Mouse (Mus musculus) midbrain, postnatal 0 days (tissue): Measurements from ENCODE around the gene Fam71e2. TPM values are rescaled to one million over a fixed set of nuclear protein-coding genes. Genes with fewer than 3 reads are reported as not detected.

ENCODE experiments used
- ATAC-seq: fragments of 200-750 bp; cut with Nextera tagmentation; 2 replicates; pipeline ENCODE4 v1.8.0; 2017; ENCODE audit warnings: moderate number of reproducible peaks, mild to moderate bottlenecking, moderate TSS enrichment, moderate library complexity; ENCODE audit not compliant: low FRiP score
- DNase-seq: peaks from one replicate; pipeline ENCODE4 v3.0.0-alpha.2; 2015; ENCODE audit warnings: low spot score
- H3K27ac ChIP-seq: fragments of 300-500 bp; sonication (generic); 2 replicates; pipeline ENCODE4 v1.5.1; 2014; ENCODE audit warnings: low read depth, mild to moderate bottlenecking, low read length, mixed read lengths
- H3K27me3 ChIP-seq: fragments of 300-500 bp; sonication (generic); 2 replicates; pipeline ENCODE4 v1.6.1; 2014; ENCODE audit warnings: low read length, control low read depth, mixed read lengths; ENCODE audit not compliant: insufficient read depth
- H3K36me3 ChIP-seq: fragments of 300-500 bp; sonication (generic); 2 replicates; pipeline ENCODE4 v1.6.1; 2014; ENCODE audit warnings: low read length, control low read depth, mixed read lengths; ENCODE audit not compliant: insufficient read depth
- H3K4me1 ChIP-seq: fragments of 300-500 bp; sonication (generic); 2 replicates; pipeline ENCODE4 v1.6.1; 2014; ENCODE audit warnings: mild to moderate bottlenecking, control low read depth, antibody characterized with exemption, low read length, mixed read lengths; ENCODE audit not compliant: insufficient read depth
- H3K4me2 ChIP-seq: fragments of 300-500 bp; sonication (generic); 2 replicates; pipeline ENCODE4 v1.6.1; 2014; ENCODE audit warnings: low read depth, mild to moderate bottlenecking, low read length, mixed read lengths; ENCODE audit not compliant: poor library complexity, severe bottlenecking
- H3K4me3 ChIP-seq: fragments of 300-500 bp; sonication (generic); 2 replicates; pipeline ENCODE4 v1.5.1; 2014; ENCODE audit warnings: low read depth, mild to moderate bottlenecking, low read length, moderate library complexity
- H3K9ac ChIP-seq: fragments of 300-500 bp; sonication (generic); replicated peaks from 2 replicates; pipeline ENCODE4 v1.6.1; 2014; ENCODE audit warnings: mild to moderate bottlenecking, low read length, moderate library complexity, mixed read lengths; ENCODE audit not compliant: poor library complexity, severe bottlenecking
- H3K9me3 ChIP-seq: fragments of 300-500 bp; sonication (generic); 2 replicates; pipeline ENCODE4 v1.6.1; 2016; ENCODE audit warnings: low read length, control low read depth
- CTCF ChIP-seq: IDR thresholded peaks from 2 replicates; pipeline ENCODE4 v1.5.1; 2016; ENCODE audit warnings: antibody characterized with exemption, mild to moderate bottlenecking
- WGBS: fragments of 180-500 bp; shearing (Covaris S2); extraction: QIAGEN DNeasy Blood & Tissue Kit; methylation state at CpG from one replicate; pipeline ENCODE4 v1.1.7; 2014; 5-methylcytosine and 5-hydroxymethylcytosine counted together
- polyA plus RNA-seq: library from polyadenylated mRNA; unstranded; fragments of >200 nt; fragmentation: Nextera tagmentation; extraction: Ambion mirVana; gene quantifications from 2 replicates; pipeline ENCODE4 v1.2.1, GENCODE M21; 2015
- total RNA-seq: library from RNA; depleted of rRNA; stranded (reverse); fragments of >200 nt; gene quantifications from 2 replicates; pipeline ENCODE4 v1.2.3, GENCODE M21; 2014

Gene Fam71e2
- total and polyA plus RNA-seq, 2 experiments from 2014 or later: not detected

DNA sequence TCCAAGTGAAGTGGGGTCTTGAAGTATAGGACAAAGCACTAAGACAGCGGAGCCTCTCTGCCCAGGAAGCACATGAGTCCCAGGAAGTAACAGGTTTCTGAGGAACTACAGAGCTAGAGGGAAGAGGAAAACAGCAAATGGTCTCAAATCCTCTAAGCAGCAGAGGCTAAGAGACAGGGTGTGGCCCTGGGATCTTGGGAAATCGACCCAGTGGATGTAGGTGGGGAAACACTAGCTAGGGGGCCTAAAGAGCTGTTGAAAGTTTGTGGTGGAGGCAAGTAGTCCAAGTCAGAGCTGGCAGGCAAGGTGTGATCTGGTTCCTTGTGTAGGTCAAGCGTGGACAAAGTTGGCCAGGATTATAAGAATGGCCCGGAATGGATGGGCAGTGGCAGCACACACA, 22.8 kb downstream of the Fam71e2 start:
- no peak for TF ChIP-seq CTCF
- Histone ChIP-seq H3K9ac (no peak overlapping the region), H3K4me3 (no peak overlapping the region), H3K27ac (no peak overlapping the region), H3K36me3 (peaks cover 17% of the 10 kb centered on the region), H3K9me3 (no peaks in the 10 kb centered on the region), H3K4me1 (no peaks in the 10 kb centered on the region), H3K27me3 (no peaks in the 10 kb centered on the region), H3K4me2 (no peak overlapping the region)
- DNase-seq (no peak), ATAC-seq (no peak)
- WGBS: 87% methylated on average over 4 of the region's 4 CpGs

DNA sequence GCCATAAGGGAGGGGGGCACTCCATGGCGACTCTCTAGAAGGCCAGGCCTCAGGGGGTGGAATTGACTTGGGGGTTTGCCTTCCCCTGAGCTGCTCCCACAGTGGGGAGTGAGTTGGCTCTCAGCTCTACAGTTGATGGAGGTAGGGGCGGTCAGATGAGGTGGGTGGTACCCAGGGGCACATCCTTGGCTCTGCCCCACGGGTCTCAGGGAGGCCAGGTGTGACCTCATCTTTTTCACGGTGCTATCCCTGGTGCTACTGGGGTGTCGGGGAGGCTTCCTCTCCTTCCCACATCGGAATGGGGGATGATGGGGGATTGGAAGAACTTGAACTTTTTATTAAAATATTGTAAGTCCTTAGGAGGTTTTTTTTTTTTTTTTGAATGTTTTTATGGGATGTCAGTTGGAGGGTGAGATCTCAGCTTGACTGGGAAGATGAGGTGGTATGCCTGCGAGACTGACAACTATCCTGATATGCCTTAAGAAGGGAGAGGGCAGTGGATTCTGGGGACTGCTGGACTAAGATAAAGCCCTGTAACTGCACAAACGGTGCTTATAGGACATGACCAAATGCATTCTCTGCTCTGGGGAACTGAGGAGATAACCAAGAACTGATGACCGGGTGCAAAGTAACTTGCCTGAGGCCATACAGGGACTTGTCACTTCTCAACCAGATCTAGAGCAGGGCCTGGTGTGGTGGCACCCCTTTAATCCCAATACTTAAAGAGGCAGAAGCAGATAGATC, 23.8 kb downstream of the Fam71e2 start:
- no peak for DNase-seq
- Histone ChIP-seq H3K27me3 (no peaks in the 10 kb centered on the region), H3K9me3 (no peaks in the 10 kb centered on the region), H3K4me3 (no peak overlapping the region), H3K9ac (no peak overlapping the region), H3K36me3 (peaks cover 20% of the 10 kb centered on the region), H3K27ac (no peak overlapping the region), H3K4me1 (no peaks in the 10 kb centered on the region), H3K4me2 (no peak overlapping the region)
- TF ChIP-seq CTCF: no peak
- 79% methylated on average over 9 of the region's 9 CpGs for WGBS
- no peak for ATAC-seq

DNA sequence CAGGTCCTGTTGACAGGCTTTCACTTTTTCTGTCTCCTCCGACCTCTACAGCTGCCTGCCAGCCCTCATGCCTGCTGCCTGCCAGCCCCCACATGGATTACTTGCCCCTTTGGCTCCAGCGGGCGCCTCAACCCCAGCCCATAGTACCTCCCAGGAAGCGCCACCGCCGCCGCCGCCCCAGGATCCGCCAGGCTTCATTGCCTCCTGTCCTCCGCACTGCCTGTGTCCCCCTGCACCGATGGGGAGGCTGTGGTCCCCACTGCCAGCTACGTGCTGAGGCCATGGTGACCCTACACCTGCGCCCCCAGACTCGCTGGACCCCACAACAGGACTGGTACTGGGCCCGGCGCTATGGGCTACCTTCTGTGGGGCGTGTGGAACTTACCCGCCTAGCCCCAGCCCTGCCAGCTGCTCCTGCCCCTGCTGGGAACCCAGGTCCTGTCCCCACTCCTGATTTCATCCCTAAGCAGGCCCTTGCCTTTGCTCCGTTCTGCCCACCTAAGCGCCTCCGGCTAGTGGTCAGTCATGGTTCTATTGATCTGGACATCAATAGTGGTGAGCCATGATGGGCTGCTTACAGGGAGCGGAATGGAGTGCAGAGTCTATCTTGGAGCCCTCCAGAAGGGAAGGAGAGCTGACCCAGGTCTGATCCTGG, 24.6 kb downstream of the Fam71e2 start:
- WGBS: 88% methylated on average over 22 of the region's 22 CpGs
- Histone ChIP-seq H3K27ac (no peak overlapping the region), H3K9me3 (no peaks in the 10 kb centered on the region), H3K4me2 (no peak overlapping the region), H3K9ac (no peak overlapping the region), H3K36me3 (peaks cover 20% of the 10 kb centered on the region), H3K27me3 (no peaks in the 10 kb centered on the region), H3K4me3 (no peak overlapping the region), H3K4me1 (peaks cover 7% of the 10 kb centered on the region; the same call in 1 of the 2 replicates)
- no peak for TF ChIP-seq CTCF
- DNase-seq (no peak), ATAC-seq (no peak)

DNA sequence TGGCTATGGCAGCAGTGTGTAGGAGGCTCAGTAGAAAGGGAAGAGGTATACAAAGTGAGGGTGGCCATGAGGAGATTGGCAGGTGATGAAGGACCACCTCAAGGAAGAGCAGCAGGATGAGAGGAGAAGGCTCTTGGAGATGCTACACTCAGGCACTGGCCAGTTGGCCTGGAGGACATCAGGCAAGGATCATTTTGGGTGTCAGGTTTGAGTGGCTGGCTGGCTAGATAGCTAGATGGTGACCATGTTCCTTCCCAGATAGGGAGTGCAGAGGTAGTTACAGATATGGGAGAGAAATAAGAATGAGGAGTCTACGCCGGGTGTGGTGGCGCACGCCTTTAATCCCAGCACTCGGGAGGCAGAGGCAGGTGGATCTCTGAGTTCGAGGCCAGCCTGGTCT, 26.2 kb downstream of the Fam71e2 start:
- H3K9ac ChIP-seq: no peak overlapping the region
- H3K4me2 ChIP-seq: no peak overlapping the region
- H3K9me3 ChIP-seq: no peaks in the 10 kb centered on the region
- peaks cover 20% of the 10 kb centered on the region for H3K36me3 ChIP-seq
- no peak for DNase-seq
- H3K4me3 ChIP-seq: no peak overlapping the region
- WGBS: 93% methylated on average over 5 of the region's 6 CpGs
- H3K27ac ChIP-seq: no peak overlapping the region
- no peak for ATAC-seq
- no peak for TF ChIP-seq CTCF
- H3K4me1 ChIP-seq: peaks cover 11% of the 10 kb centered on the region; the same call in 1 of the 2 replicates
- no peaks in the 10 kb centered on the region for H3K27me3 ChIP-seq

DNA sequence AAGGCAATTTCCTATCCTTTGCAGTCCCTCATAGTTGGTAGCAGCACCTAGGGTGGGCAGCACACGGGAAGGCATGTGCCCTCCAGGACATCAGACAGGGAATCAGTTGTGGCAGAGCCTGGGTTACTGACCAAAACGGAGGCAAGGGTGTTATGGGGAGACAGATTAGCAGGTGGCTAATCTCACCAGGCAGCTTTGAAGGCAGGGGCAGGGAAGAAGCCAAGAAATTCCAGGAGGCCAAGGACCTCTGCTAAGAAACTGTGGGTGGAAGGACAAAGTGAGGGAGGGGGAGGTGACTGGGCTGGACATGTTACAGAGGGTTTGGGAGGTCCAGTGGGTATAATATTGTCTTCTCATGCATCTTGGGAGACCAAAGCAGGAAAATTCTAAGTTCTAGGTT, 27.7 kb downstream of the Fam71e2 start:
- H3K27me3 ChIP-seq: no peaks in the 10 kb centered on the region
- H3K4me1 ChIP-seq: peaks cover 14% of the 10 kb centered on the region; the same call in 1 of the 2 replicates
- H3K4me2 ChIP-seq: no peak overlapping the region
- no peak overlapping the region for H3K9ac ChIP-seq
- DNase-seq: no peak
- no peak for TF ChIP-seq CTCF
- H3K36me3 ChIP-seq: peaks cover 20% of the 10 kb centered on the region
- no peak overlapping the region for H3K27ac ChIP-seq
- WGBS: 76% methylated on average over 2 of the region's 2 CpGs
- H3K9me3 ChIP-seq: no peaks in the 10 kb centered on the region
- ATAC-seq: no peak
- H3K4me3 ChIP-seq: no peak overlapping the region

DNA sequence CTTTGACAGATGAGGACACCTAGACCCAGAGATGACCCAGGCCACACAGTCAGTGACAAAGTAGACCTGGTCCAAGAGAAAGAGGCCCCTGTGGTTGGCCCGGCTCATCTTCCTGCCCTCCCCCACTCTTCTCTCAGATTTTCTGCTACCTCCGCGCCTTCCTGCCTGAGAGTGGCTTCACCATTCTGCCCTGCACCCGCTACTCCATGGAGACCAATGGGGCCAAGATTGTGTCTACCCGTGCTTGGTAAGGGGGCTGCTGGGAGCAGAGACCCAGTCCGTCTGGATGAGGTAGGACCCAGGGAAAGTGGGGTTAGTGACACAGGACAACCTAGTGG, 28.7 kb downstream of the Fam71e2 start:
- TF ChIP-seq CTCF: no peak
- Histone ChIP-seq H3K36me3 (peaks cover 20% of the 10 kb centered on the region), H3K27ac (no peak overlapping the region), H3K27me3 (no peaks in the 10 kb centered on the region), H3K9me3 (no peaks in the 10 kb centered on the region), H3K4me2 (no peak overlapping the region), H3K9ac (0 out of 2 replicates have a peak overlapping the region, but pooled peaks have one; percentile 13), H3K4me1 (peaks cover 14% of the 10 kb centered on the region; the same call in 1 of the 2 replicates), H3K4me3 (no peak overlapping the region)
- 88% methylated on average over 6 of the region's 6 CpGs for WGBS
- ATAC-seq (no peak), DNase-seq (no peak)
